Mouse (Mus musculus): Measurements from ENCODE around the gene Rtn2. TPM values are rescaled to one million over a fixed set of nuclear protein-coding genes. Genes with fewer than 3 reads are reported as not detected.
A peak's percentile ranks its signal among the peaks of the same experiment; 100 is the strongest.

Rtn2 gene
- polyA plus RNA-seq, 1 experiment from 2014 or later: 26.1 TPM

- ATAC-seq (ENCODE audit: extremely low read depth, insufficient number of reproducible peaks, low FRiP score, low TSS enrichment): no peak
- Histone ChIP-seq H3K36me3 (no peaks in the 10 kb centered on the region), H3K9me3 (no peaks in the 10 kb centered on the region), H3K4me2 (no peak overlapping the region), H3K27ac (replicated peaks) (peak overlapping the region; percentile 40), H3K27me3 (replicated peaks) (peaks cover 5% of the 10 kb centered on the region; the same call in 1 of the 2 replicates), H3K9ac (0 out of 2 replicates have a peak overlapping the region, but pooled peaks have one; percentile 28), H3K4me3 (no peak overlapping the region), H3K4me1 (peaks cover 76% of the 10 kb centered on the region)
- 55% methylated on average over 7 of the region's 7 CpGs for WGBS
Measured at GRCm38 (mm10) chr7:19338596-19338995, 56.2 kb downstream of the Rtn2 start.

DNA sequence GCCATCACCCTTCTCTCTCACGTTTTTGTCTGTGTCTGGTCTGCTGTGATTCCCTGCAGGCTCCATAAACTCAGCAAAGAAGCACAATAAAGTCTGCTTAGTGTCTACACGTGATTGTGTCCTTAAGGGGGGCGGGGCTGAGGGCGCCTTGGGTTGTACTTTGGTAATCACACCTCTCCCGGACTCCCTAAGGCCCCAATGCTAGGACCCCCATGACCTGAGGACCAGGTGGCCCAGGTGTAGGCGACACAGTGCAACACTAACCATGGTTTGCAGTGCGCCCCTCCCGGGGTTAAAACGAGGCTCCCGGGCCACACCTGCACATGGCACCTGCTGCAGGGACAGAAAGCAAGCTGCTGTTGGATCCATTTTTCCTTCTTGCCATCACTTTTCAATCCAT is 58.8 kb downstream of the Rtn2 start:
- H3K4me1 ChIP-seq: peaks cover 76% of the 10 kb centered on the region
- H3K9ac ChIP-seq: peak overlapping the region; percentile 79
- H3K27ac ChIP-seq (replicated peaks): peak overlapping the region; percentile 98

DNA sequence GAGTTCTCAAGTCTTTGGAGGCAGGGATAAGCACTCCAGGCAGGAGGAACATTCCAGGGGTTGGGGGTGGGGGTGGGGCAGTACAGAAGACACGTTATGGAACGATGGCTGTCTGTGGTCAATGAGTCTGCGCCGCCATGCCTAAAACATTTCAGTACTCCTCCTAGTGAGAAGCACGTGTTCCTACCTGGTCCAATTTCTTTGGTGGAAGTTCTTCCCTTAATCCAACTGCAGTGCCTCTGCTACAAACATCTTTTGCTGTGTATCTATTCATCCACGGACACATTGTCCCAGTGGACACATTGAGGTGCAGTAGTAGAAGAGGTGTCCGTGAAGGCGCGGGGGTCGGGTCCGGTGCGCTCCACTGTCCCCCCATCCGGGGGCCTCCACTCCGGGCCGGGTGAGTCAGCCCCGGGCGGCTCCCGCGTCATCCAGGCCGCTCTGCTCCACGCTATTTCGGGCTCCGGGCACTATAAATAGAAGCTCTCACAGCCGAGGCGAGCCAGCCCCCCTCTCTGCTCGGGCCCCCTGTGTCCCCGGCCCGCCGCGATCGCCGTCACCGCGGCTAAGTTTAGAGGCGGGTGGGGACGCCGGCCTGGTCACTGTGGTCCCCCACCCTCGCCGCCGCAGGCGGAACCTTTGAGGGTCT is 59.5 kb downstream of the Rtn2 start:
- Histone ChIP-seq H3K9me3 (no peaks in the 10 kb centered on the region), H3K9ac (peak overlapping the region; percentile 79), H3K4me2 (peak overlapping the region; percentile 86), H3K4me1 (peaks cover 74% of the 10 kb centered on the region), H3K27ac (replicated peaks) (peak overlapping the region; percentile 98), H3K4me3 (peak overlapping the region; percentile 58), H3K27me3 (replicated peaks) (peaks cover 5% of the 10 kb centered on the region; the same call in 1 of the 2 replicates), H3K36me3 (peaks cover 3% of the 10 kb centered on the region; the same call in 1 of the 2 replicates)
- WGBS: under 1% methylated on average over 41 of the region's 41 CpGs
- ATAC-seq (ENCODE audit: extremely low read depth, insufficient number of reproducible peaks, low FRiP score, low TSS enrichment): peak; percentile 31

More for the DNA sequence above, 58.8 kb downstream of the Rtn2 start:
- no peak for ATAC-seq (ENCODE audit: extremely low read depth, insufficient number of reproducible peaks, low FRiP score, low TSS enrichment)
- Histone ChIP-seq H3K4me2 (peak overlapping the region; percentile 86), H3K9me3 (no peaks in the 10 kb centered on the region), H3K36me3 (no peaks in the 10 kb centered on the region), H3K27me3 (replicated peaks) (peaks cover 5% of the 10 kb centered on the region; the same call in 1 of the 2 replicates), H3K4me3 (peak overlapping the region; percentile 58)
- WGBS: 15% methylated on average over 10 of the region's 10 CpGs

DNA sequence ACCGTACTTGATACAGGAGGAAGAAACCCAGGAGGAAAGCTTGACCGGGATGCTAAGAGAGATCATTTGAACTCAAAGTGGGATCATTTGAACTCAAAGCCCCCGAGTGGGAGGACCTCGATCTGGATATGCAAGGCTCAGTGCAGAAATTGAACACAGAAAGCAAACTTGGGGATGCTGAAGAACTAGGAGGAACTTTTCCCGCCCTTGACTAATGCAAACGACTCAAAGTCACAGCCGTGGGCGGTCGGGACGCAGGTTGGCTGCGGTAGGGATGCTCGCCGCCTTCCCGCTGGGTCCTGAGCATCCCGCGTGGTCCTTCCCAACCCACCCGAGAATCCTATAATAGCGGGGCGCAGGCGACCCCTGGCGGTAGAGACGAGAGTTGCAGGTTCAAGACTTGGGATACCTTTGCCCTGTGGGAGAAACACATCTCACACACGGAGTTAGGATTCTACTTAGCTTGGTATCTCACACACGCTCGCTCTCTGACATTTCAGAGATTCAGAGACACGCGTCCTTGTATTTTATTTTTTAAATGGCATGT is 60.1 kb downstream of the Rtn2 start:
- peaks cover 67% of the 10 kb centered on the region for H3K4me1 ChIP-seq

GRCm38 (mm10) chr7:19343210-19343808 is 60.9 kb downstream of the Rtn2 start:
- Histone ChIP-seq H3K4me1 (peaks cover 59% of the 10 kb centered on the region), H3K27me3 (replicated peaks) (peaks cover 5% of the 10 kb centered on the region; the same call in 1 of the 2 replicates), H3K27ac (replicated peaks) (no peak overlapping the region), H3K4me3 (peak overlapping the region; percentile 58; the same call in 1 of the 2 replicates), H3K4me2 (peak overlapping the region; percentile 86), H3K9me3 (no peaks in the 10 kb centered on the region), H3K36me3 (peaks cover 16% of the 10 kb centered on the region), H3K9ac (peak overlapping the region; percentile 34; the same call in 1 of the 2 replicates)
- 1% methylated on average over 11 of the region's 11 CpGs for WGBS
- no peak for ATAC-seq (ENCODE audit: extremely low read depth, insufficient number of reproducible peaks, low FRiP score, low TSS enrichment)

More for the DNA sequence above, 60.1 kb downstream of the Rtn2 start:
- ATAC-seq (ENCODE audit: extremely low read depth, insufficient number of reproducible peaks, low FRiP score, low TSS enrichment): no peak
- Histone ChIP-seq H3K4me3 (peak overlapping the region; percentile 58), H3K36me3 (peaks cover 8% of the 10 kb centered on the region), H3K4me2 (peak overlapping the region; percentile 86), H3K9ac (peak overlapping the region; percentile 79), H3K27ac (replicated peaks) (peak overlapping the region; percentile 98), H3K9me3 (no peaks in the 10 kb centered on the region), H3K27me3 (replicated peaks) (peaks cover 5% of the 10 kb centered on the region; the same call in 1 of the 2 replicates)
- WGBS: under 1% methylated on average over 27 of the region's 27 CpGs

- H3K9ac ChIP-seq: peak within 1 kb of the TSS; percentile 85
- no peaks in the 10 kb centered on the region for H3K9me3 ChIP-seq
- peaks cover 52% of the 10 kb centered on the region for H3K4me1 ChIP-seq
- peak within 1 kb of the TSS; percentile 75 for H3K4me3 ChIP-seq
- peak within 1 kb of the TSS; percentile 78 for H3K27ac ChIP-seq (replicated peaks)
- 26% methylated on average over 12 of the region's 12 CpGs for WGBS
- peak within 1 kb of the TSS; percentile 86 for H3K4me2 ChIP-seq
- H3K36me3 ChIP-seq: peaks cover 26% of the 10 kb centered on the region
- ATAC-seq (ENCODE audit: extremely low read depth, insufficient number of reproducible peaks, low FRiP score, low TSS enrichment): no peak
- peaks cover 5% of the 10 kb centered on the region; the same call in 1 of the 2 replicates for H3K27me3 ChIP-seq (replicated peaks)
Measured at GRCm38 (mm10) chr7:19344237-19344847, 61.9 kb downstream of the Rtn2 start, which contains the start of gene Ercc1. Gene Ercc1, plus strand, starts transcription at chr7:19344778.

GRCm38 (mm10) chr7:19344938-19345471 is 62.6 kb downstream of the Rtn2 start:
- peaks cover 5% of the 10 kb centered on the region; the same call in 1 of the 2 replicates for H3K27me3 ChIP-seq (replicated peaks)
- peak overlapping the region; percentile 86 for H3K4me2 ChIP-seq
- peak overlapping the region; percentile 85 for H3K9ac ChIP-seq
- peak overlapping the region; percentile 78 for H3K27ac ChIP-seq (replicated peaks)
- H3K4me3 ChIP-seq: peak overlapping the region; percentile 75
- WGBS: under 1% methylated on average over 31 of the region's 31 CpGs
- H3K4me1 ChIP-seq: peaks cover 50% of the 10 kb centered on the region
- H3K36me3 ChIP-seq: peaks cover 33% of the 10 kb centered on the region
- peak; percentile 93 for ATAC-seq (ENCODE audit: extremely low read depth, insufficient number of reproducible peaks, low FRiP score, low TSS enrichment)
- no peaks in the 10 kb centered on the region for H3K9me3 ChIP-seq

Other genes with a start within 250 kb of the Rtn2 start
- not detected in 2 replicates for gene Rsph6a, start 227.9 kb upstream of the Rtn2 start, polyA plus RNA-seq (2015; fragmentation: Nextera tagmentation; extraction: Ambion mirVana)
- 11.3 and 13.9 TPM in 2 replicates for gene Dmwd, start 206.4 kb upstream of the Rtn2 start, polyA plus RNA-seq (2015; fragmentation: Nextera tagmentation; extraction: Ambion mirVana)
- gene Dmpk, start 198.8 kb upstream of the Rtn2 start, polyA plus RNA-seq (2015; fragmentation: Nextera tagmentation; extraction: Ambion mirVana): 19.3 and 20.0 TPM in 2 replicates
- gene Six5, start 188.0 kb upstream of the Rtn2 start, polyA plus RNA-seq (2015; fragmentation: Nextera tagmentation; extraction: Ambion mirVana): 5.9 and 6.0 TPM in 2 replicates
- gene Gm4969, start 164.3 kb upstream of the Rtn2 start, polyA plus RNA-seq (2015; fragmentation: Nextera tagmentation; extraction: Ambion mirVana): 1.2 and 2.1 TPM in 2 replicates
- gene Fbxo46, start 162.8 kb upstream of the Rtn2 start, polyA plus RNA-seq (2015; fragmentation: Nextera tagmentation; extraction: Ambion mirVana): 8.0 and 8.6 TPM in 2 replicates
- gene Qpctl, start 133.3 kb upstream of the Rtn2 start, polyA plus RNA-seq (2015; fragmentation: Nextera tagmentation; extraction: Ambion mirVana): 9.5 and 9.7 TPM in 2 replicates
- 107 and 113 TPM in 2 replicates for gene Snrpd2, start 132.9 kb upstream of the Rtn2 start, polyA plus RNA-seq (2015; fragmentation: Nextera tagmentation; extraction: Ambion mirVana)
- gene Gipr, start 116.5 kb upstream of the Rtn2 start, polyA plus RNA-seq (2015; fragmentation: Nextera tagmentation; extraction: Ambion mirVana): 9.9 and 14.6 TPM in 2 replicates
- gene Eml2, start 106.2 kb upstream of the Rtn2 start, polyA plus RNA-seq (2015; fragmentation: Nextera tagmentation; extraction: Ambion mirVana): 15.8 and 20.6 TPM in 2 replicates
- gene Gpr4, start 70.1 kb upstream of the Rtn2 start, polyA plus RNA-seq (2015; fragmentation: Nextera tagmentation; extraction: Ambion mirVana): 1.7 and 1.8 TPM in 2 replicates
- 35.2 and 38.4 TPM in 2 replicates for gene Opa3, start 54.3 kb upstream of the Rtn2 start, polyA plus RNA-seq (2015; fragmentation: Nextera tagmentation; extraction: Ambion mirVana)
- 81.2 and 81.7 TPM in 2 replicates for gene Vasp, start 10.8 kb upstream of the Rtn2 start, polyA plus RNA-seq (2015; fragmentation: Nextera tagmentation; extraction: Ambion mirVana)
- gene Ppm1n, start 2.6 kb upstream of the Rtn2 start, polyA plus RNA-seq (2015; fragmentation: Nextera tagmentation; extraction: Ambion mirVana): not detected in 2 replicates
- 0.14 and 0.16 TPM in 2 replicates for gene Fosb, start 27.4 kb downstream of the Rtn2 start, polyA plus RNA-seq (2015; fragmentation: Nextera tagmentation; extraction: Ambion mirVana)
- 62.6 and 62.7 TPM in 2 replicates for gene Ercc1, start 62.2 kb downstream of the Rtn2 start, polyA plus RNA-seq (2015; fragmentation: Nextera tagmentation; extraction: Ambion mirVana)
- gene Cd3eap, start 76.9 kb downstream of the Rtn2 start, polyA plus RNA-seq (2015; fragmentation: Nextera tagmentation; extraction: Ambion mirVana): 17.4 and 19.8 TPM in 2 replicates
- gene Ppp1r13l, start 77.1 kb downstream of the Rtn2 start, polyA plus RNA-seq (2015; fragmentation: Nextera tagmentation; extraction: Ambion mirVana): 12.8 and 13.0 TPM in 2 replicates
- gene Ercc2, start 99.4 kb downstream of the Rtn2 start, polyA plus RNA-seq (2015; fragmentation: Nextera tagmentation; extraction: Ambion mirVana): 11.8 and 12.2 TPM in 2 replicates
- 4.8 and 5.5 TPM in 2 replicates for gene Klc3, start 121.5 kb downstream of the Rtn2 start, polyA plus RNA-seq (2015; fragmentation: Nextera tagmentation; extraction: Ambion mirVana)
- gene Ckm, start 122.2 kb downstream of the Rtn2 start, polyA plus RNA-seq (2015; fragmentation: Nextera tagmentation; extraction: Ambion mirVana): 284 and 345 TPM in 2 replicates
- gene Mark4, start 176.2 kb downstream of the Rtn2 start, polyA plus RNA-seq (2015; fragmentation: Nextera tagmentation; extraction: Ambion mirVana): 6.5 and 7.5 TPM in 2 replicates
- gene Exoc3l2, start 180.7 kb downstream of the Rtn2 start, polyA plus RNA-seq (2015; fragmentation: Nextera tagmentation; extraction: Ambion mirVana): 1.1 and 1.2 TPM in 2 replicates
- gene Bloc1s3, start 225.7 kb downstream of the Rtn2 start, polyA plus RNA-seq (2015; fragmentation: Nextera tagmentation; extraction: Ambion mirVana): 1.5 TPM in 2 replicates
- 71.4 and 77.4 TPM in 2 replicates for gene Trappc6a, start 225.8 kb downstream of the Rtn2 start, polyA plus RNA-seq (2015; fragmentation: Nextera tagmentation; extraction: Ambion mirVana)
- 0.06 TPM in 1 of 2 replicates, not detected in the other for gene Nkpd1, start 235.2 kb downstream of the Rtn2 start, polyA plus RNA-seq (2015; fragmentation: Nextera tagmentation; extraction: Ambion mirVana)

All from heart, embryonic 13.5 days (tissue).